Mouse (Mus musculus) neural tube, embryonic 15.5 days (tissue): ENCODE results near the gene Snu13. TPM values are rescaled to one million over a fixed set of nuclear protein-coding genes. Genes with fewer than 3 reads are reported as not detected.

ENCODE experiments used
- ATAC-seq: fragments of 200-750 bp; cut with Nextera tagmentation; 2 replicates; pipeline ENCODE4 v1.8.0; 2017; ENCODE audit warnings: mild to moderate bottlenecking, moderate TSS enrichment, moderate library complexity; ENCODE audit not compliant: low FRiP score
- H3K27ac ChIP-seq: fragments of 300-500 bp; sonication (generic); replicated peaks from 2 replicates; pipeline ENCODE4 v1.5.1; 2015; ENCODE audit warnings: mild to moderate bottlenecking, inconsistent platforms
- H3K27me3 ChIP-seq: fragments of 300-500 bp; sonication (generic); replicated peaks from 2 replicates; pipeline ENCODE4 v1.6.1; 2015; ENCODE audit warnings: inconsistent platforms
- H3K36me3 ChIP-seq: fragments of 300-500 bp; sonication (generic); 2 replicates; pipeline ENCODE4 v1.6.1; 2015; ENCODE audit warnings: inconsistent platforms
- H3K4me1 ChIP-seq: fragments of 300-500 bp; sonication (generic); 2 replicates; pipeline ENCODE4 v1.6.1; 2015; ENCODE audit warnings: inconsistent platforms
- H3K4me2 ChIP-seq: fragments of 300-500 bp; sonication (generic); 2 replicates; pipeline ENCODE4 v1.6.1; 2015; ENCODE audit warnings: inconsistent platforms, mild to moderate bottlenecking, moderate library complexity
- H3K4me3 ChIP-seq: fragments of 300-500 bp; sonication (generic); replicated peaks from 2 replicates; pipeline ENCODE4 v1.5.1; 2015; ENCODE audit warnings: mild to moderate bottlenecking, inconsistent platforms
- H3K9ac ChIP-seq: fragments of 300-500 bp; sonication (generic); replicated peaks from 2 replicates; pipeline ENCODE4 v1.6.1; 2015; ENCODE audit warnings: mild to moderate bottlenecking, inconsistent platforms
- H3K9me3 ChIP-seq: fragments of 300-500 bp; sonication (generic); replicated peaks from 2 replicates; pipeline ENCODE4 v1.6.1; 2016; ENCODE audit warnings: inconsistent platforms
- WGBS: fragments of 180-500 bp; shearing (Covaris S2); methylation state at CpG from one replicate; pipeline ENCODE4 v1.1.7; 2015; ENCODE audit warnings: mixed read lengths; 5-methylcytosine and 5-hydroxymethylcytosine counted together
- polyA plus RNA-seq: library from polyadenylated mRNA; unstranded; fragments of >200 nt; fragmentation: Nextera tagmentation; extraction: Ambion mirVana; gene quantifications from 2 replicates; pipeline ENCODE4 v1.2.1, GENCODE M21; 2015

Gene Snu13
- polyA plus RNA-seq, 1 experiment from 2014 or later: 230 TPM

- no peak within 1 kb of the TSS for H3K4me2 ChIP-seq
- H3K36me3 ChIP-seq: no peaks in the 10 kb centered on the region
- ATAC-seq: no peak
- H3K4me3 ChIP-seq: no peak within 1 kb of the TSS
- no peak within 1 kb of the TSS for H3K27ac ChIP-seq
- 83% methylated on average over 1 of the region's 1 CpGs for WGBS
- no peaks in the 10 kb centered on the region for H3K4me1 ChIP-seq
- no peak within 1 kb of the TSS for H3K9ac ChIP-seq
- 0 out of 2 replicates have a peak, but pooled peaks cover 3% of the 10 kb centered on the region for H3K27me3 ChIP-seq
- H3K9me3 ChIP-seq: no peaks in the 10 kb centered on the region
Observed at GRCm38 (mm10) chr15:82058719-82059201, 11.4 kb upstream of the Snu13 start, which contains the start of gene 4930407I10Rik. 4930407I10Rik (plus strand) TSS chr15:82059151.

- Histone ChIP-seq H3K36me3 (no peaks in the 10 kb centered on the region), H3K4me3 (no peak overlapping the region), H3K4me2 (no peak overlapping the region), H3K27me3 (no peaks in the 10 kb centered on the region), H3K9me3 (no peaks in the 10 kb centered on the region), H3K27ac (no peak overlapping the region), H3K9ac (no peak overlapping the region), H3K4me1 (peaks cover 6% of the 10 kb centered on the region)
- WGBS: 72% methylated on average over 5 of the region's 5 CpGs
- no peak for ATAC-seq
Observed at GRCm38 (mm10) chr15:82052544-82052943, 5.1 kb upstream of the Snu13 start.

DNA sequence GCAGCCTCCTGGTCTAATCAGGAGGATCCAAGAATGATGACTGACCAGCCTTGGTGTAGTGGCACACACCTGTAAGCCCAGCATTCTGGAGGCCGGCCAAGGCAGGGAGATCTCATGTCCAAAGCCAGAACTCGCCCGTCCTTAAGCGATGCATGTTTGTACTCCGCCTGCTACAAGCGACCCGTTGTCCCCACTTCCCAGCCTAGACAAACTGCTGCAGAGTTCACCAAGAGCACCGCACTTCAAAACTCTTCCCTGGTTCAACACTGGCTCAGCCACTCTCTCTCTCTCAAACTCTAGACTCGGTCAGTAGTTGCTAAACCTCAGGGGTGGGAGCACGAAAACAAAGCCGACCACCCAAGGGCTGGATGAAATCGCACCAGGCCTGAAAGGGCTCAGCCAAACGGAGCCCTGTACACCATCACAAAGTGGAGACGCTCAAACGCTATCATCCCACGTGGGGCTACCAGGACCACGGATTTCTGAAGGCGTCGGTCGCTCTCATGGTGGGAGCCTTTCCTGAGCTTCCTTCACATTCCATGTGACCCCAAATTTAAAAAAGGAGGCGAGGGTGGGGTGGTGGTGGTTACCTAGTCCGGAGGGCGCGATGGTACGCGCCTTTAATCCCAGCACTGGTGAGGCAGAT, 1.0 kb downstream of the Snu13 start:
- Histone ChIP-seq H3K9me3 (no peaks in the 10 kb centered on the region), H3K9ac (peak overlapping the region; percentile 90), H3K36me3 (peaks cover 13% of the 10 kb centered on the region), H3K27me3 (no peaks in the 10 kb centered on the region), H3K4me2 (peak overlapping the region; percentile 92), H3K27ac (no peak overlapping the region), H3K4me3 (peak overlapping the region; percentile 100), H3K4me1 (peaks cover 27% of the 10 kb centered on the region)
- ATAC-seq: 0 out of 2 replicates have a peak, but pooled peaks have one; percentile 30
- WGBS: 6% methylated on average over 26 of the region's 26 CpGs

DNA sequence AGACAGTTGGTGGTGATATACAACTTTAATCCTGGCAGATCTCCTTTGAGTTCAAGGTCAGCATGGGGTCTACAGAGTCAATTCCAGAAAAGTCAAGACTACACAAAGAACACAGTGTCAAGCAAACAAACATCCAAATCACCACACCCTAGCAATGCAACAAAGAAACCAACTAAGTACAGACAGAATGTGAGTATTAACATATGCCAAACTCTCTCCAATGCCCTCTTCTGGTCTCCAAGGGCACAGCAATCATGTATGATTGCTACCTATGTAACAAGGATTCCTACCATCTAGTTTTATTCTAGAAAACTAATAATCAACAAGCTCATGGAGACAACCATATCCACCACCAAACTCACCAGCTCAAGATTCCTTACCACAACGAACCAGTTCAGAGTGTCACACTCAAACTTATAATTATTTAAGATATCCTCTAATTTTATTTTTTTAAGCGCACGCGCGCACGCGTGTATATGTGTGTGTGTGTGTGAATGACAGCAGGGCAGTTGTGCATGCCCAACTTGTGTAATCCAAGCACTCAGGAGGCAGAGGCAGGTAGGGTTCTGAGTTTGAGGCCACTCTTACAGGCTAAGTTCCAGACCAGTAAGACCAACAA, 3.1 kb downstream of the Snu13 start:
- Histone ChIP-seq H3K4me3 (no peak overlapping the region), H3K36me3 (peaks cover 28% of the 10 kb centered on the region), H3K27ac (no peak overlapping the region), H3K9me3 (no peaks in the 10 kb centered on the region), H3K9ac (no peak overlapping the region), H3K27me3 (no peaks in the 10 kb centered on the region), H3K4me2 (no peak overlapping the region), H3K4me1 (peaks cover 27% of the 10 kb centered on the region)
- WGBS: 97% methylated on average over 7 of the region's 7 CpGs
- ATAC-seq: no peak

- H3K36me3 ChIP-seq: peaks cover 56% of the 10 kb centered on the region
- no peak overlapping the region for H3K4me3 ChIP-seq
- 100% methylated on average over 1 of the region's 1 CpGs for WGBS
Observed at GRCm38 (mm10) chr15:82040650-82041049, 6.7 kb downstream of the Snu13 start.

DNA sequence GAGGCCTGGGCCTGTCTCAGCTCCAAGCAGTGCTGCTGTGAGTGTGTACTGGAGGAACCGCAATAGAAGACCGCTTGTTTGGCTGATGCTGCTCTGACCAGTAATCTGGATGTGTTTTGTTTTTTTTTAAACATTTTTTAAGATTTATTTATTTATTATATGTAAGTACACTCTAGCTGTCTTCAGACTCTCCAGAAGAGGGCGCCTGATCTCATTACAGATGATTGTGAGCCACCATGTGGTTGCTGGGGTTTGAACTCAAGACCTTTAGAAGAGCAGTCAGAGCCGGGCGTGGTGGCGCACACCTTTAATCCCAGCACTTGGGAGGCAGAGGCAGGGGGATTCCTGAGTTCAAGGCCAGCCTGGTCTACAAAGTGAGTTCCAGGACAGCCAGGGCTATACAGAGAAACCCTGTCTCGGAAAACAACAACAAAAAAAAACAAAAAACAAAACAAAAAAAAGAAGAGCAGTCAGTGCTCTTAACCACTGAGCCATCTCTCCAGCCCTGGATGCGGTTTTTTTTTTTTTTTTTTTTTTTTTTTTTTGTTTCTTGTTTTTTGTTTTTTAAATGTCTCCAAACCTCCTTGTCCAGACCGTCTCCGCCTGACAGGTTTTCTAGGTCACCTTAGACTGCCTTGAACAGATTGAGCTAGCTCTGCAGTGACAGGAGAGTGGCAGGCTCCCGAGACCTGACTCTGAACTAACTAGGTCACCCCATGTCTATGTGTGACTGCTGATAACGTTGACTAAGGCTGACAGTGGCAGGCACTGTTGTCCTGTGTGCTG, 11.3 kb downstream of the Snu13 start:
- no peak overlapping the region for H3K27ac ChIP-seq
- no peaks in the 10 kb centered on the region for H3K9me3 ChIP-seq
- no peaks in the 10 kb centered on the region for H3K27me3 ChIP-seq
- 87% methylated on average over 12 of the region's 12 CpGs for WGBS
- ATAC-seq: no peak
- no peaks in the 10 kb centered on the region for H3K4me1 ChIP-seq
- no peak overlapping the region for H3K4me3 ChIP-seq
- H3K36me3 ChIP-seq: peaks cover 67% of the 10 kb centered on the region
- no peak overlapping the region for H3K4me2 ChIP-seq
- H3K9ac ChIP-seq: no peak overlapping the region

More at GRCm38 (mm10) chr15:82040650-82041049, 6.7 kb downstream of the Snu13 start:
- ATAC-seq: no peak
- H3K9ac ChIP-seq: no peak overlapping the region
- H3K27me3 ChIP-seq: no peaks in the 10 kb centered on the region
- H3K27ac ChIP-seq: no peak overlapping the region
- no peak overlapping the region for H3K4me2 ChIP-seq
- H3K9me3 ChIP-seq: no peaks in the 10 kb centered on the region
- peaks cover 10% of the 10 kb centered on the region for H3K4me1 ChIP-seq

DNA sequence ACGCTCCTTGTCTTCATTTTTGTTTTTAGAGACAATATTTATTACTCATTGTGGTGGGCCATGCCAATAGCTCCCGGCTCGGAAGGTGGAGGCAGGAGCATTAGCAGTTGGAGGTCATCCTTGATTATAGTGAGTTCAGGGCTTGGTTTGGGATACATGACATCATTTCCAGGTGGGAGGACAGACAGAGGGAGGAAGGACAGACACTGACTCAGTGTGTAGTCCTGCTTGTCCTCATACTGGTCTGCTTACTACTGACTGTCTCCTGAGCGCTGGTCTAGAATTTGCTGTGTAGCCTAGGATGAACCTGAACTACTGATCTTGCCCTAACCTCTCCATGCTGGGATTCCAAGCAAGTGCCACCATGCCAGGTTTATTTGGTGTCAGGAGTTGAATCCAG, 13.6 kb downstream of the Snu13 start, which contains the start of gene Desi1:
Gene Desi1, minus strand, starts transcription at position 101 of the 400 bp plus-strand sequence.
- Histone ChIP-seq H3K4me3 (no peak within 1 kb of the TSS), H3K4me2 (no peak within 1 kb of the TSS), H3K4me1 (no peaks in the 10 kb centered on the region), H3K36me3 (peaks cover 69% of the 10 kb centered on the region), H3K9ac (no peak within 1 kb of the TSS), H3K27me3 (no peaks in the 10 kb centered on the region), H3K9me3 (no peaks in the 10 kb centered on the region), H3K27ac (no peak within 1 kb of the TSS)
- no peak for ATAC-seq
- 89% methylated on average over 4 of the region's 4 CpGs for WGBS

- Histone ChIP-seq H3K4me1 (no peaks in the 10 kb centered on the region), H3K27ac (no peak overlapping the region), H3K4me2 (no peak overlapping the region), H3K9me3 (no peaks in the 10 kb centered on the region), H3K4me3 (no peak overlapping the region), H3K9ac (no peak overlapping the region), H3K27me3 (no peaks in the 10 kb centered on the region), H3K36me3 (peaks cover 68% of the 10 kb centered on the region)
- no peak for ATAC-seq
- 91% methylated on average over 7 of the region's 7 CpGs for WGBS
Observed at GRCm38 (mm10) chr15:82032386-82032785, 15.0 kb downstream of the Snu13 start.

DNA sequence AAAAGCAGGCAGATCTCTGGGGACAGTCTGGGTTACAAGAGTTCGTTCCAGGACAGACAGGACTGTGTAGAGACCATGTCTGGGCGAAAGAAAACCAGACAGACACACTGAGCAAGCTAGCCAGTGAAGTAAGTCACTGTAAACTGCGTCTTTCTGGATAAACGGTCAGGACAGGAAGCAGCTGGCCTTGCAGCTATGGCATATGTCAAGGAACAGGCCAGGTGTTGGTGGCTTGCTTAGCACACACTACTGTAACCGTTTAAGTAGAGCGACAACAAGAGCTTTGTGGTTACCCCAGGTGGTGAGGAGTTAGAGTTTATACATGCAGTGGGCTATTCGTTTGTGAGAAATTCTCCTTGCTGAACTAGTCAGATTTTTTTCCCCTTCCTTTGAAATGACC, 19.7 kb downstream of the Snu13 start:
- no peaks in the 10 kb centered on the region for H3K27me3 ChIP-seq
- no peak for ATAC-seq
- H3K9ac ChIP-seq: no peak overlapping the region
- H3K9me3 ChIP-seq: no peaks in the 10 kb centered on the region
- WGBS: 89% methylated on average over 7 of the region's 7 CpGs
- no peak overlapping the region for H3K27ac ChIP-seq
- no peak overlapping the region for H3K4me2 ChIP-seq
- H3K36me3 ChIP-seq: peaks cover 89% of the 10 kb centered on the region
- H3K4me1 ChIP-seq: no peaks in the 10 kb centered on the region
- H3K4me3 ChIP-seq: no peak overlapping the region

- Histone ChIP-seq H3K9me3 (no peaks in the 10 kb centered on the region), H3K36me3 (peaks cover 92% of the 10 kb centered on the region), H3K27ac (no peak overlapping the region), H3K27me3 (no peaks in the 10 kb centered on the region), H3K4me3 (no peak overlapping the region), H3K4me2 (no peak overlapping the region), H3K4me1 (no peaks in the 10 kb centered on the region), H3K9ac (no peak overlapping the region)
- no peak for ATAC-seq
- WGBS: 92% methylated on average over 7 of the region's 7 CpGs
Observed at GRCm38 (mm10) chr15:82027276-82027675, 20.1 kb downstream of the Snu13 start.

DNA sequence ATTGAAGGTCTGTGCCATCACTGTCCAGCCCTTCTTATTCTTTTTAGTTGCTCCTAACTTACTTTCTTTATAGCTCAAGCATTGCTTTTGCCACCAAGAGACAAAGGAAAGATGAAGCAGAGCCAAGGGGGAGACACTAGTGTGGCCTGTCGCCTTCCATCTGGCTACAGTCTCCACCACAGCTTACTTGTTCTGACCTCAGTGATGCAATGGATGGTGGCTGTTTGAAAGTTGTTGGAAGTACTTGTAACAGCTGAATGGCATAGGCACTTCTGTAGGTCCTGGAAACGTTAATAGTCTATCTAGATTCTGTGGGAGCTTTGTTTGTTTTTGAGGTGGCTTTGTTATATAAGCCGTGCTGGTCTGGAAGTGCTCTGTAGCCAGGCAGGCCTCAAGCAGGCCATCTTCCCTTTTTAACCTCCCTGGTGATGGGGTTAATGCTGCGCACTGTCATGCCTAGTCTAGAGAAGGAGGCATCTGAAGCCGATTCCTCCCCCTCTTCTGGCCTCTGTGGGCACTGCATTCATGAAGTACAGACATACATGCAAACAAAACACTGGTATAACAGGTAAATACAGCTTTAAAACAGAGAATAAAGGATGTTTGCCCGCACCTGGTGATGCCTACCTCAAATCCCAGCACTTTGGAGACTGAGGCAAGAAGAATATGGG, 23.3 kb downstream of the Snu13 start:
- no peak overlapping the region for H3K9ac ChIP-seq
- H3K4me2 ChIP-seq: no peak overlapping the region
- H3K27ac ChIP-seq: no peak overlapping the region
- WGBS: 93% methylated on average over 6 of the region's 6 CpGs
- H3K27me3 ChIP-seq: no peaks in the 10 kb centered on the region
- ATAC-seq: no peak
- H3K9me3 ChIP-seq: no peaks in the 10 kb centered on the region
- H3K36me3 ChIP-seq: peaks cover 79% of the 10 kb centered on the region
- H3K4me1 ChIP-seq: no peaks in the 10 kb centered on the region
- H3K4me3 ChIP-seq: no peak overlapping the region
